Mouse (Mus musculus): ENCODE results near the gene Hipk2. TPM values are rescaled to one million over a fixed set of nuclear protein-coding genes. Genes with fewer than 3 reads are reported as not detected.

Gene Hipk2
- total and polyA plus RNA-seq, 3 experiments: 3.9 to 85.1 (median 14.1) TPM

GRCm38 (mm10) chr6:38910828-38911559 lies 35.0 kb upstream of the Hipk2 start (continued):
- TF ChIP-seq ZKSCAN1 (IDR thresholded peaks at IDR 0.05; ENCODE audit: low read depth, low read length) (no peak), JUND (IDR thresholded peaks at IDR 0.05; ENCODE audit: low read depth, low read length) (peak; percentile 69; the same call in 1 of the 2 replicates), USF1 (IDR thresholded peaks at IDR 0.05; ENCODE audit: low read depth, low read length) (no peak), ELF1 (IDR thresholded peaks at IDR 0.05; ENCODE audit: low read depth, low read length) (peak; percentile 60), TBP (IDR thresholded peaks at IDR 0.05; ENCODE audit: low read depth, low read length) (peak; percentile 22; the same call in 1 of the 2 replicates), CHD2 (IDR thresholded peaks at IDR 0.05; ENCODE audit: low read length) (peak; percentile 76), TAL1 (IDR thresholded peaks at IDR 0.05; ENCODE audit: low read length) (peak; percentile 98), NELFE (IDR thresholded peaks at IDR 0.05; ENCODE audit: low read depth, low read length) (no peak), MYB (IDR thresholded peaks at IDR 0.05; ENCODE audit: low read depth, low read length) (peak; percentile 56; the same call in 1 of the 2 replicates), ETS1 (IDR thresholded peaks at IDR 0.05; ENCODE audit: low read depth, low read length) (peak; percentile 95), NRF1 (IDR thresholded peaks at IDR 0.05; ENCODE audit: insufficient read depth, low read depth, low read length, poor library complexity, severe bottlenecking) (no peak), GATA1 (IDR thresholded peaks at IDR 0.05; ENCODE audit: low read depth, low read length) (peak; percentile 100), MAFK (IDR thresholded peaks at IDR 0.05; ENCODE audit: borderline replicate concordance, low read depth, low read length) (peak; percentile 76; the same call in 1 of the 2 replicates), MEF2A (IDR thresholded peaks at IDR 0.05; ENCODE audit: extremely low read depth, insufficient replicate concordance, low read depth, low read length, poor library complexity, severe bottlenecking) (peak; percentile 70; the same call in 1 of the 2 replicates), MYC (IDR thresholded peaks at IDR 0.05; ENCODE audit: low read depth, low read length) (peak; percentile 85), ZMIZ1 (IDR thresholded peaks at IDR 0.05; ENCODE audit: low read depth, low read length) (peak; percentile 87), SMC3 (IDR thresholded peaks at IDR 0.05; ENCODE audit: low read depth, low read length) (peak; percentile 94)

GRCm38 (mm10) chr6:38908401-38908800 lies 32.4 kb upstream of the Hipk2 start:
- peaks cover 26 to 33% of the 10 kb centered on the region in 2 experiments for H3K4me1 ChIP-seq (ENCODE audit: control insufficient read depth in 1 of 2, insufficient read depth in 2 of 2, low read length in 2 of 2)
- no peaks in the 10 kb centered on the region for H3K27me3 ChIP-seq (ENCODE audit: control insufficient read depth in 1 of 2, insufficient read depth in 2 of 2, low read length in 2 of 2)
- H3K27ac ChIP-seq (ENCODE audit: control insufficient read depth, low read depth, low read length): no peak overlapping the region
- TF ChIP-seq MAX (IDR thresholded peaks at IDR 0.05; ENCODE audit: low read length): no peak
- TF ChIP-seq BHLHE40 (IDR thresholded peaks at IDR 0.05; ENCODE audit: borderline replicate concordance, low read depth, low read length): no peak
- TF ChIP-seq CTCF (IDR thresholded peaks at IDR 0.05 in 2 of 3, conservative IDR thresholded peaks at IDR 0.05 in 1 of 3; ENCODE audit: control insufficient read depth in 1 of 3, insufficient read depth in 1 of 3, low read depth in 2 of 3, low read length in 3 of 3, poor library complexity in 1 of 3, severe bottlenecking in 1 of 3): no peak
- TF ChIP-seq NRF1 (IDR thresholded peaks at IDR 0.05; ENCODE audit: insufficient read depth, low read depth, low read length, poor library complexity, severe bottlenecking): no peak
- no peak for TF ChIP-seq MYB (IDR thresholded peaks at IDR 0.05; ENCODE audit: low read depth, low read length)
- TF ChIP-seq MAFK (IDR thresholded peaks at IDR 0.05; ENCODE audit: borderline replicate concordance, low read depth, low read length): no peak
- TF ChIP-seq TCF12 (IDR thresholded peaks at IDR 0.05; ENCODE audit: low read depth, low read length): no peak
- no peak for TF ChIP-seq ELF1 (IDR thresholded peaks at IDR 0.05; ENCODE audit: low read depth, low read length)
- no peak for TF ChIP-seq MEF2A (IDR thresholded peaks at IDR 0.05; ENCODE audit: extremely low read depth, insufficient replicate concordance, low read depth, low read length, poor library complexity, severe bottlenecking)
- no peak for TF ChIP-seq POLR2AphosphoS5 (IDR thresholded peaks at IDR 0.05; ENCODE audit: borderline replicate concordance, low read depth, low read length)
- TF ChIP-seq KAT2A (conservative IDR thresholded peaks at IDR 0.05; ENCODE audit: low read depth, low read length): no peak
- no peak for TF ChIP-seq CHD2 (IDR thresholded peaks at IDR 0.05; ENCODE audit: low read length)
- TF ChIP-seq E2F4 (IDR thresholded peaks at IDR 0.05; ENCODE audit: borderline replicate concordance, low read depth, low read length): no peak
- TF ChIP-seq POLR2A (IDR thresholded peaks at IDR 0.05; ENCODE audit: control insufficient read depth in 1 of 2, insufficient read depth in 1 of 2, low read depth in 1 of 2, low read length in 2 of 2, poor library complexity in 1 of 2): no peak
- no peak for TF ChIP-seq GATA1 (IDR thresholded peaks at IDR 0.05; ENCODE audit: low read depth, low read length)
- no peak for TF ChIP-seq UBTF (IDR thresholded peaks at IDR 0.05; ENCODE audit: borderline replicate concordance, insufficient read depth, low read depth, low read length)
- TF ChIP-seq ZKSCAN1 (IDR thresholded peaks at IDR 0.05; ENCODE audit: low read depth, low read length): no peak
- TF ChIP-seq SIN3A (IDR thresholded peaks at IDR 0.05; ENCODE audit: low read length): no peak
- TF ChIP-seq POLR2AphosphoS2 (IDR thresholded peaks at IDR 0.05; ENCODE audit: low read length): no peak
- H3K79me2 ChIP-seq (ENCODE audit: control insufficient read depth, insufficient read depth, low read length, poor library complexity): no peaks in the 10 kb centered on the region
- H3K36me3 ChIP-seq (ENCODE audit: control insufficient read depth in 1 of 2, insufficient read depth in 2 of 2, low read length in 2 of 2): peaks cover 0 to 31% of the 10 kb centered on the region in 2 experiments; a peak in 2 of 4 replicates
- H3K9me3 ChIP-seq (replicated peaks; ENCODE audit: insufficient read depth, low read length): no peaks in the 10 kb centered on the region
- H3K4me3 ChIP-seq (ENCODE audit: control insufficient read depth in 1 of 2, insufficient read depth in 1 of 2, low read depth in 2 of 2, low read length in 2 of 2): no peak overlapping the region
- no peak overlapping the region for H3K9ac ChIP-seq (ENCODE audit: control insufficient read depth, low read depth, low read length, poor library complexity, severe bottlenecking)
- no peak for DNase-seq (ENCODE audit: low read depth, low spot score)
